Mouse (Mus musculus): Measurements from ENCODE around the gene Fcrl6. TPM values are rescaled to one million over a fixed set of nuclear protein-coding genes. Genes with fewer than 3 reads are reported as not detected.

Fcrl6 gene
- not detected in 2 replicates for total RNA-seq (2021)
- long read RNA-seq, experiment 1 = 0 reads
- long read RNA-seq, experiment 2 = 0 reads

GRCm38 (mm10) chr1:172602326-172602725 lies at the start of gene Fcrl6:
Gene Fcrl6, minus strand, starts transcription at chr1:172602551.
- no peak for DNase-seq

GRCm38 (mm10) chr1:172651288-172651987 lies 49.1 kb upstream of the Fcrl6 start:
- DNase-seq = no peak

DNA sequence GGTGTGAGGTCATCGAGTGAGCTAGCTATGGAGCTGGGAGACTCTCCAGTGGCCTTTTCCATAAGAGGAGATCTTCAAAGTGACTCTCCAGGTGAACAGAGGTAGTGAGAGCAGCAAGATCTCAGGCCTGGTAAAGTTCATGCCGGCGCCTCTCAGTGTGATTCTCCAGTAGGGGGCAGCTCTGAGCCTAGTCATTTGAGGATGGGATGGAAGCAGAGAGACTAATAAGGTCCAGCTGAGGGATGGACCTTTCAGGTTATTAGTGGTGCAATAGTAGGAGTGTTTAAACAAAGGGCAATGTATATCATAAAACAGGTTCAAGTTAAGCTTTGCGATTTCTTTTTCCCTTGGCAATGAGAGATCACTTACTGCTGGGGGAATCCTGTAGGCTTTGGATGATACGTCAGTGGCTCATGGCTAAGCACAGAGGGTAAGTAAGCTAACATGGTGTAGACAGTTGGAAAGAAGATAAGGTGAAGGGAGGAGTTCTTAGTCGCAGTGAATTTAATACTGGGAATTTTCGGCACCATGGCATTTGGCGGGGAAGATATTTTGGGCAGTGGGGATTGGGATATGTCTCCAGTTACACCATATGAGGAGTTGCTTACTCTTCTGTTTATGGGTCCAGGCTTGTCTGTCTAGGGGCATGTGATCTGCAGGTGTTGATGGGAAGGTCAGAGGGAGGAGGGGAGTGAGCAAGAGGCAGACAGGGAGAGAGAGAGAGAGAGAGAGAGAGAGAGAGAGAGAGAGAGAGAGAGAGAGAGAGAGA lies 48.4 kb upstream of the Fcrl6 start:
- peak; percentile 59 for DNase-seq

DNA sequence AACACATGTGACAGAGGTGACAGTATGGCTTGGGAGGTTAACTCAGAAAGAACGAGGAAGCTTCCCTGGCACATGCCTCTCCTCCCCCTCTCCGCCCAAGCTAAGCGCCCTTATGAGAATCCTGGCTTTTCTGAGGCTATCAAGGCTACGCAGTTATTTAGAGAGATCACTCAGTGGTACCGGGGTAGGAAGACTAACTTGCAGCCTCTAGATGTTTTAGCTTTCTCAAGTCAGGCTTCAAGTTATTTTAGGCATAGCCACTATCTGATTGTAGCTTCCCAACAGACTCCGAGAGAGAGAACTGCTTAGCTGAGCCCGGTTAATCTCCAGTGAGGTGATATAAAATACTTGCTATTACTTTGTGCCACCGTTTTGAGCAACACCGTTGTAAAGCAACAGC lies 47.0 kb upstream of the Fcrl6 start:
- DNase-seq = no peak

- DNase-seq = no peak
Observed at GRCm38 (mm10) chr1:172647236-172647635, 44.9 kb upstream of the Fcrl6 start.

DNA sequence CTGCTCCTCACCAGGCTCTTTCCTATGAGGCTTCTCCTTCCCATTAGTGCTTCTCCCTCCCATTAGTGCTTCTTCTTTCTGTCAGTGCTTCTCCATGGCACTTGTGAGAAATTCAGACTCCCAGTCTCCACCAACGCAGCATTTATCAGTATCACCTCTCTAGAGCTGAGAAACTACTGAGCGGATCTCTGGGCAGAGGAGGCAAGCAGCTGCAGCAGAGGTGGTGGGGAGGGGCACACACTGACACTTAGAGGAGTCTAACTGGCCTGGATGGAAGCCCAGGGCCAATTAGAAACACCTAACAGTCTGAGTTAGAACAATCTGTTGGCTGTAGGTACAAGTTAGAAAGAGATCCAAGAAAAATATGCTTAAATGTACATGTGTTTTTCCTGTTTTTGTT lies 36.4 kb upstream of the Fcrl6 start:
- DNase-seq = no peak

- no peak for DNase-seq
Observed at GRCm38 (mm10) chr1:172637801-172638200, 35.5 kb upstream of the Fcrl6 start.

GRCm38 (mm10) chr1:172636266-172636665 lies 33.9 kb upstream of the Fcrl6 start:
- DNase-seq = no peak

GRCm38 (mm10) chr1:172635258-172635657 lies 32.9 kb upstream of the Fcrl6 start:
- no peak for DNase-seq

- no peak for DNase-seq
Observed at GRCm38 (mm10) chr1:172634136-172634535, 31.8 kb upstream of the Fcrl6 start.

GRCm38 (mm10) chr1:172632451-172633326 lies 30.3 kb upstream of the Fcrl6 start, which contains the start of gene Dusp23:
Gene Dusp23, minus strand, starts transcription at chr1:172632962.
- peak; percentile 98 for DNase-seq

DNA sequence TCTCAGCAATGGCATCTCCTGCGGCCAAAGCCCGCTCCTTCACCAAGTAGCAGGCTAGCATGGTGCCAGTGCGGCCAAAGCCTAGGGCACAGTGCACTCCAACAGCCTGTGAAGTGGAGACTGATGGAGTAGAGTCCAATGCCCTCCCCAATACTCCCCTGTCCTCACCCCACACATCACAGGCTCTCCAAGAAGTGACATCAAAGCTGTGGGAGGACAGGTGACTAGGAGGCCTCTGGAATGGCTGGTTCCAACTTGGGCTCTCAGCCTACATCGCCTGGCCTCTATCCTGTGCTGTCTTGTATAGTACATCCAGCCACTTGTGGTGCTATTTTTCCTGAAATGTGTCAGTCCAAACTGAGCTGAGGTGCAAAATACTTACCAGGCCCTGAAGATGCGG lies 29.4 kb upstream of the Fcrl6 start:
- no peak for DNase-seq

DNA sequence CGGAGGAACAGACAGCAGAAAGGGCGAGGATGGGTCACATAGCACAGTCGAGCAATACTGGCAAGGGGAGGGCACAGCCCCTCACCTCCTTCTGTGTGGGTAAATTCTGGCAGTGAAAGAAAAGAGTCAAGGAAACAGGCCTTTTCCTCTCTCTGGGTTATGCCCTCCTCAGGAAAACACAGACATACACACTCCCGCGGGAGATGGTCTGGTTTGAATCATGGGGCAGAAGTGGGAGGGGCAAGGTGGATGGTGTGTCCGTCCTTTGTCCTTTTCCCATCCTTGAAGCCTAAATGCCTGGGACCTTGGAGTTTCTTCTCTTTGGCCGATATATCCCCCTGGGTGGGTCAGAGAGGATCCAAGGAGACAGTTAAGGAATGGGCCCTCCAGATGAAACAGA lies 27.5 kb upstream of the Fcrl6 start:
- DNase-seq = no peak

GRCm38 (mm10) chr1:172626306-172626705 lies 24.0 kb upstream of the Fcrl6 start:
- DNase-seq = no peak

GRCm38 (mm10) chr1:172624081-172624480 lies 21.7 kb upstream of the Fcrl6 start:
- no peak for DNase-seq

GRCm38 (mm10) chr1:172623599-172623998 lies 21.2 kb upstream of the Fcrl6 start:
- DNase-seq = no peak

DNA sequence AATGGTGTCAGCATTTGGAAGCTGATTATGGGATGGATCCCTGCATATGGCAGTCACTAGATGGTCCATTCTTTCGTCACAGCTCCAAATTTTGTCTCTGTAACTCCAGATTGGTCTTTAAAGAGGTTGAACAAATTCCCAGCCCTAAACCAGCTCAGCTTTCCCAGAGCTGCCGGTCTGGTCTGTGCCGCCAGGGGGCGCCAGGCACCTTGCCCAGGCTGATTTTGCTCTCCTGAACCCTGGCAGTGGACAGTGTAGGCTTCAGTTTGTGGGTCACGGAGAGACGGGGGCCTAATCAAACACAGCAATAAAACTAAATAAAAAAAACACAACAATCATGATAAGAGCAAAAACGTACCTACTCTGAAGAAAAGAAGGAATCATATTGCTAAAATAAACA lies 16.9 kb upstream of the Fcrl6 start:
- peak; percentile 87 for DNase-seq

DNA sequence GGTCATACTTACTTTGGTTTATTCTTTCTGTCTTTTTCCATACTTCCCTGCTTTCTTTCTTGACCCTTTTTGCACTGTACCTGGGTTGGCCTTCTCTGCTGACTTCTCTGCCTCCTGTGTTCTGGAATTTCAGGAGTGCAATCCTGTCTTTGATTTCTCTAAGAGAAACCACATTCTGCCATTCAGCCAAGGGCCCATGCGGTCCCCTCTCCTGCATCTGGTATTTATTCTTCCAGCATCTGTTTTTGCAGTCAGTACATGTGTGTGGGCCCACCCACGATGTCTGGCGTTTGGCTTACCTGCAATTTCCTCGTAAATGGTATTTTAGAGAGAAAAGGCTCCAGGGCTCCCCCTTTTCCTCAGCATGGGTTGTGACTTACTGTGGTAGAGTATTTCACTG lies 15.8 kb upstream of the Fcrl6 start:
- DNase-seq = no peak

DNA sequence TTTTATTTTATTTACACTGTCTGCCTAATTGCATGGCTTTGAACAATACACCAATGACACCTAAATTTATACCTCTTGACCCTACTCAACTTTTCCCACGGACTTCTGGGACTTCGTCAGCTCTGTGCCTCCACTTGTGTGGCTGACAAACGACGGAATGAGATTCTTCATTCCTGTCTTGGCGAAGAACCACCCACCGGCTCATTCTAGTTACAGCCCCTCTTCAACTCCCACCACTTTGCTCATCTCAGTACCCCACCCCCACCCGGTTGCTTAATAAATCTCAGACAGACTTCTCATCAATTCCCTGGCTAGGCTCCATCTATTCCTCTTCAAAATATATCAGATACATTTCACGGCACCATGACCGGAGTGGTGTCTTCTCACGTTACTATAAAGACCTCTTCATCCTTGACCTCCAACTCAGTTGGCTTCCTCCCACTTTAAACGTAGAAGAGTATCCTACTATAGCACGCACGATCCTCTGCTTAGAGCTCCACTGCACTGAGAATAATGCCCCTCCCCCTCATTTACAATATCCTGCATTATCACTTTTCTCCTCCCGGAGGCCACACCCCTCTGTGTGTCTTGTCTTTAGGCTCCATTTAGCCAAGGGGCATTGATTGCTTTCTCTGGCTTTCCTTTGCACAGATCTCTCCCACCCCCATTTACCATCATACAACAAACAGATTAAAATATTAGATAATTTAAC lies 15.2 kb upstream of the Fcrl6 start:
- DNase-seq = no peak

- DNase-seq = peak; percentile 25
Observed at GRCm38 (mm10) chr1:172616537-172617300, 14.4 kb upstream of the Fcrl6 start.

DNA sequence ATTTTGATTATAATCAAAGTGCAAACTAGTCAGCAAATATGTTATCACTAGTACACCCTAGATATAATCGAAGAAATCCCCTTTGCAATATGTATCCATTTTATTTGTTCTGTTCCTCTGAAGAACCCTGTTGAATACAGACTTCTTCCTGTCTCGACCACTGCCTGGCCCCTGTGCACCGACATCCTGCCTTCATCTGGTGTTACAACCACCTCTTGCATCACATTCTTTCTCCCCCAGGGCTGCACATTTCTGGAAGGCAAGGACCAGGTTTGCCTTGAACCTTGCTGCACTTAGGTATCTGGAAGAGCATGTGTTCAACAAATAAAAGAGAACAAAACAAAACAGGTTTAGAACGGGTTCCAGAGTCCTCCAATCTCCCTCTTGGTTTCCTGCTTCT lies 13.1 kb upstream of the Fcrl6 start:
- no peak for DNase-seq

Measured in adrenal gland, postnatal 14 days (tissue).